Mouse (Mus musculus): ENCODE data around the gene Rpp25.
A peak's percentile ranks its signal among the peaks of the same experiment; 100 is the strongest.

Gene Rpp25

GRCm38 (mm10) chr9:57521056-57521911 lies 17.5 kb downstream of the Rpp25 start, which contains the start of gene Cox5a:
TSS of gene Cox5a (plus strand) at chr9:57521274.
- DNase-seq: peak; percentile 96

GRCm38 (mm10) chr9:57522114-57522860 lies 18.5 kb downstream of the Rpp25 start:
- DNase-seq: no peak

GRCm38 (mm10) chr9:57522861-57523246 lies 19.0 kb downstream of the Rpp25 start:
- DNase-seq: no peak

- peak; percentile 79 for DNase-seq
These were observed 19.9 kb downstream of the Rpp25 start for GRCm38 (mm10) chr9:57523754-57524153.

- DNase-seq: no peak
These were observed 20.6 kb downstream of the Rpp25 start for GRCm38 (mm10) chr9:57524439-57524838.

- DNase-seq: no peak
These were observed 21.7 kb downstream of the Rpp25 start for GRCm38 (mm10) chr9:57525516-57525915.

GRCm38 (mm10) chr9:57526435-57526834 lies 22.6 kb downstream of the Rpp25 start:
- DNase-seq: no peak

- no peak for DNase-seq
These were observed 28.1 kb downstream of the Rpp25 start for GRCm38 (mm10) chr9:57531946-57532345.

GRCm38 (mm10) chr9:57536362-57536761 lies 32.5 kb downstream of the Rpp25 start:
- no peak for DNase-seq

- DNase-seq: peak; percentile 94
These were observed 33.4 kb downstream of the Rpp25 start, which contains the start of gene Fam219b for GRCm38 (mm10) chr9:57537044-57537727. TSS of gene Fam219b (plus strand) at chr9:57537528.

- no peak for DNase-seq
These were observed 33.9 kb downstream of the Rpp25 start for GRCm38 (mm10) chr9:57537728-57538181.

GRCm38 (mm10) chr9:57539550-57539949 lies 35.7 kb downstream of the Rpp25 start:
- no peak for DNase-seq

GRCm38 (mm10) chr9:57541312-57541711 lies 37.5 kb downstream of the Rpp25 start:
- peak; percentile 73 for DNase-seq

GRCm38 (mm10) chr9:57543951-57544350 lies 40.1 kb downstream of the Rpp25 start:
- no peak for DNase-seq

GRCm38 (mm10) chr9:57547287-57547686 lies 43.5 kb downstream of the Rpp25 start:
- no peak for DNase-seq

- no peak for DNase-seq
These were observed 44.0 kb downstream of the Rpp25 start for GRCm38 (mm10) chr9:57547869-57548268.

- no peak for DNase-seq
These were observed 45.4 kb downstream of the Rpp25 start for GRCm38 (mm10) chr9:57549186-57549585.

GRCm38 (mm10) chr9:57550126-57550862 lies 46.5 kb downstream of the Rpp25 start:
- no peak for DNase-seq

- DNase-seq: peak; percentile 86
These were observed 48.5 kb downstream of the Rpp25 start, which contains the start of gene Mpi for GRCm38 (mm10) chr9:57552139-57552887. TSS of gene Mpi (minus strand) at chr9:57552763.

GRCm38 (mm10) chr9:57553119-57553518 lies 49.3 kb downstream of the Rpp25 start:
- no peak for DNase-seq

GRCm38 (mm10) chr9:57554753-57555152 lies 50.9 kb downstream of the Rpp25 start:
- no peak for DNase-seq

Data from retina, postnatal 1 day (tissue).